Mouse (Mus musculus): ENCODE data around the gene Fbln5. TPM values are rescaled to one million over a fixed set of nuclear protein-coding genes. Genes with fewer than 3 reads are reported as not detected.
A peak's percentile ranks its signal among the peaks of the same experiment; 100 is the strongest.

Gene Fbln5
- polyA plus RNA-seq, 1 experiment from 2014 or later = 6.4 TPM

DNA sequence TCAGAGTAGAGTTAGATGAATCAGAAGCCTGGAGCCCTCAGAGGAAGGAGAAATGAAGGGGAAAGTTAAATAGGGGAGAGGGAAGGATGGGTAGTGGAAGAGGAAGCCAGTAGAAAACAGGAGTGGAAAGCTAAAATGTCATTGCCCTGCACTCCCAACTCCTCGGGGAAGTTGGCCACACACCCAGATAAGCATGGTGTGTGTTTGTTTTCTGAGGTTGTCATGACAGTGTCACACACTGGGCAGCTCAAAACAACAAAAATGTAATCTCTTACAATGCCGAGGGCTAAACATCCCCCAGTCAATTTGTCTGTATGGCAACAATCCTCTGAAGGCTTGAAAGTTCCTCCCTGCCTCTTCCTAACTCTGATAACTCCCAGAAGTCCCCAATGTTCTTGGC is 78.4 kb downstream of the Fbln5 start:
- Histone ChIP-seq H3K36me3 (no peaks in the 10 kb centered on the region), H3K4me2 (replicated peaks) (no peak overlapping the region), H3K27ac (replicated peaks) (no peak overlapping the region), H3K4me1 (no peaks in the 10 kb centered on the region), H3K27me3 (no peaks in the 10 kb centered on the region), H3K4me3 (no peak overlapping the region), H3K9me3 (no peaks in the 10 kb centered on the region), H3K9ac (replicated peaks) (no peak overlapping the region)
- ATAC-seq (replicated peaks) = no peak
- WGBS = 73% methylated on average over 2 of the region's 2 CpGs

DNA sequence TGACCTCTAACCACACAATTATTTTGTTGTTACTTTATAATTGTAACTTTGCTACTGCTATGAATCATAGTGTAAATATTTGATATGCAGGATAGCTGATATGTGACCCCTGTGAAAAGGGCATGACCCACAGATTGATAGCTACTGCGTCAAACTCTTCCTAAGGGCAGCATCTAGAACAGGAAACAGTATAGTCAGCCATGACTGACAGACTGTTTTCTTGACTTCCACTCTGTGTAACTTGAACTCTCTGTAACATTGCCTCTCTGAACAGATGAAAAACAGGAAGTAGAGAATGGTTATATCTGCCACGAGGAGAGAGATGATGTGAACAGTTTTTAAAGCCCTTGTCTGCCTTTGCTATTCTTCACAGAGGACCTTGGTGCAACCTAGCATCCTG is 78.8 kb downstream of the Fbln5 start:
- WGBS = 83% methylated on average over 2 of the region's 2 CpGs
- no peaks in the 10 kb centered on the region for H3K9me3 ChIP-seq
- H3K4me2 ChIP-seq (replicated peaks) = no peak overlapping the region
- no peaks in the 10 kb centered on the region for H3K27me3 ChIP-seq
- no peak overlapping the region for H3K9ac ChIP-seq (replicated peaks)
- no peaks in the 10 kb centered on the region for H3K36me3 ChIP-seq
- H3K27ac ChIP-seq (replicated peaks) = no peak overlapping the region
- ATAC-seq (replicated peaks) = no peak
- no peak overlapping the region for H3K4me3 ChIP-seq
- H3K4me1 ChIP-seq = no peaks in the 10 kb centered on the region

DNA sequence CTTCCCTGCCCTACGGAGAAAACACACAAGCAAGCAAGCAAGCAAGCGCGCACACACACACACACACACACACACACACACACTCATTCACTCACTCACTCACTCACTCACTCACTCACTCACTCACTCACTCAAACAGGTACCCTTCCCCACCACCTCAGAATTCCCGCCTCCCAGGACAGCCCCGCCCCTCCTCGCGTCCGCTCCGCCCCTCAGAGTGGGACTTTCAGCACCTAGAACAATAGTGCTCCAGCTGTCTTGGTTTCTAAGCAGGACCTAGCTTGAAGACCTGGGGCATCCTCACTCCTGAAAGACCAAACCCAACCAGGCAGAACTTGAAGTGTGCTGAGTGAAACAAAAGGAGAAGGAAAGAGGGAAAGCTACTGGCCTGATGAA is 100.1 kb downstream of the Fbln5 start:
- H3K4me3 ChIP-seq = peak overlapping the region; percentile 69
- under 1% methylated on average over 9 of the region's 9 CpGs for WGBS
- ATAC-seq (replicated peaks) = peak; percentile 83
- no peaks in the 10 kb centered on the region for H3K36me3 ChIP-seq
- H3K9me3 ChIP-seq = no peaks in the 10 kb centered on the region
- H3K9ac ChIP-seq (replicated peaks) = peak overlapping the region; percentile 46
- no peak overlapping the region for H3K27ac ChIP-seq (replicated peaks)
- H3K27me3 ChIP-seq = 0 out of 2 replicates have a peak, but pooled peaks cover 2% of the 10 kb centered on the region
- H3K4me1 ChIP-seq = peaks cover 11% of the 10 kb centered on the region; the same call in 1 of the 2 replicates
- H3K4me2 ChIP-seq (replicated peaks) = peak overlapping the region; percentile 99

DNA sequence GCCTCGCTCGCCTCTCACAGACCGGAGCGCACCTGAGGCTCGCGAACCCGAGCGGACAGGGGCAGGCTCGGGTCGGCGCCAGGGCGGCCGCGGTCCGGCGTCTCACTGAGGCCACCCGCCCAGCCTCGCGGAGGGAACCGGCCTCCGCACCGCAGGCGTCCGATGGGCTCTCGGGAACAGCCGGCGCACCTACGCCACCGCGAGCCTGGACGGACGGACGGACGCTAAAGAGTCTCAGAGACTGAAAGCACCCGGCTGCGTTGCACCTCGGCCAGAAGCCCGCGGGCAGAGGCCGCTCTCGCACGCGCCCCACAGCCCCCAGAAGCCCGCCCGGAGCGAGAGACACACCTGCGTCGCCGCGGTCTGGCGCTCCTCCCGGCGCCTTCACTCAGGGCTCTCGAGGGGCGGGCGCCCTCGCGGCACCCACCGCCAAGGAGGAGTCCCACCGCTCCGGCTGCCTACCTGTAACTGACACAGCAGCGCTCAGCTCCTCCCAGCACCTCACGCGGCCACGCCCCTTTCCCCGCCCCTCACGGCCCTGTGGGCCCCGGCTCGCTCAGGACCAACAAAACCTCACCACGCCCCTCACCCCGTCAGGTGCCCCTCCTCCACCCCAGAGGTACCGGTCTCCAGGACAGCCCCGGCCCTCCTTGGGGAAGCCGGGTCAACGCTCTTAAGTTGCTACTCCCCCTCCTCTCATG is 100.7 kb downstream of the Fbln5 start, which contains the start of gene Tc2n:
TSS of gene Tc2n (minus strand) at position 470 of the 701 bp plus-strand sequence.
- Histone ChIP-seq H3K36me3 (no peaks in the 10 kb centered on the region), H3K9ac (replicated peaks) (peak within 1 kb of the TSS; percentile 46), H3K9me3 (no peaks in the 10 kb centered on the region), H3K4me3 (peak within 1 kb of the TSS; percentile 69), H3K27me3 (0 out of 2 replicates have a peak, but pooled peaks cover 2% of the 10 kb centered on the region), H3K4me1 (peaks cover 11% of the 10 kb centered on the region; the same call in 1 of the 2 replicates), H3K27ac (replicated peaks) (no peak within 1 kb of the TSS), H3K4me2 (replicated peaks) (peak within 1 kb of the TSS; percentile 99)
- WGBS = under 1% methylated on average over 74 of the region's 75 CpGs
- peak; percentile 97 for ATAC-seq (replicated peaks)

DNA sequence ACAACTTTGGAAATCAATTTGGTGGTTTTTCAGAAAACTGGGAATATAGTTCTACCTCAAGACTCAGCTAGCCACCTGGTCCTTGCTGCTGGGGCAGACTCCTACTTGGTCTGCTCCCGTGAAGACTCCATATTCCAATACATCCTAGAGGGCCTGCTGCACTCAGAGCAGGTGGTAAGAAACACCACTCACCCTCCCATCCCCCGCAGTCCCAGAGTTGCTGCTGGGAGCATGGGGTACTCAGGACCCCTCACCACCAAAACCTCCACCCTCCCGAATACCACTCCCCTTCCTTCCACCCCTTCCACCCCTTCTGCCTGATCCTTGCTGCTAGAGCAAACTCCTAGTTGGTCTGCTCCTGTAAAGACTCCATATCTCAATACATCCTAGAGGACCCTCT is 119.7 kb downstream of the Fbln5 start:
- Histone ChIP-seq H3K4me3 (no peak overlapping the region), H3K9ac (replicated peaks) (no peak overlapping the region), H3K9me3 (no peaks in the 10 kb centered on the region), H3K4me1 (no peaks in the 10 kb centered on the region), H3K36me3 (no peaks in the 10 kb centered on the region), H3K27me3 (no peaks in the 10 kb centered on the region), H3K4me2 (replicated peaks) (no peak overlapping the region), H3K27ac (replicated peaks) (no peak overlapping the region)
- no peak for ATAC-seq (replicated peaks)
- WGBS = 85% methylated on average over 3 of the region's 3 CpGs

Other genes starting within 250 kb of the Fbln5 start
- gene Tc2n, start 100.5 kb downstream of the Fbln5 start, polyA plus RNA-seq (2015; fragmentation: Nextera tagmentation; extraction: Ambion mirVana) = 0.08 and 0.24 TPM in 2 replicates
- 22.4 and 23.7 TPM in 2 replicates for gene Trip11, start 94.2 kb upstream of the Fbln5 start, polyA plus RNA-seq (2015; fragmentation: Nextera tagmentation; extraction: Ambion mirVana)
- 12.8 and 14.0 TPM in 2 replicates for gene Atxn3, start 139.2 kb upstream of the Fbln5 start, polyA plus RNA-seq (2015; fragmentation: Nextera tagmentation; extraction: Ambion mirVana)
- 32.9 and 33.7 TPM in 2 replicates for gene Cpsf2, start 156.9 kb upstream of the Fbln5 start, polyA plus RNA-seq (2015; fragmentation: Nextera tagmentation; extraction: Ambion mirVana)

Measured in forebrain, embryonic 15.5 days (tissue).